Mouse (Mus musculus): ENCODE results near the gene F10. TPM values are rescaled to one million over a fixed set of nuclear protein-coding genes. Genes with fewer than 3 reads are reported as not detected.
A peak's percentile ranks its signal among the peaks of the same experiment; 100 is the strongest.

F10 gene
- polyA plus RNA-seq, 1 experiment from 2014 or later: 62.6 TPM

DNA sequence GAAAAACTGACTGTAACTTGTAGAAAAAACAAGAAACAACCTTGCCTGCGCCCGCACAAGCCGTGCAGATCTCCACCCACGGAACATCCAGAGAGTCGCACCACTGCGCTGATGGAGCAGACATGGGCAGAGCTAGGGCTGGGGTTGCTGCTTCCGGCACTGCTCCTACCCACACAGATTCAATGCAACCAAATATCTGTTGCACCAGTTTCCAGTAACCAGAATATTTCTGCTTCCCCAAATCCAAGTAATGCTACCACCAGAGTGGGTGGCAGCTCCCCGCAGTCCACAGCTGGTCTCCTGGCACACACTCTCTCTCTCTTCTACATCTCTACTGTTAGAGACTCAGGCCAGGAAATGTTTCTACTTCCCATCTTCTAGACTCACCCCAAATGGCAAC is 15.3 kb upstream of the F10 start:
- Histone ChIP-seq H3K36me3 (no peaks in the 10 kb centered on the region), H3K4me3 (no peak overlapping the region), H3K27me3 (replicated peaks) (no peaks in the 10 kb centered on the region), H3K4me2 (no peak overlapping the region), H3K9ac (no peak overlapping the region), H3K9me3 (replicated peaks) (no peaks in the 10 kb centered on the region), H3K27ac (no peak overlapping the region), H3K4me1 (no peaks in the 10 kb centered on the region)
- 76% methylated on average over 8 of the region's 8 CpGs for WGBS (ENCODE audit: insufficient replicate concordance)
- no peak for ATAC-seq

DNA sequence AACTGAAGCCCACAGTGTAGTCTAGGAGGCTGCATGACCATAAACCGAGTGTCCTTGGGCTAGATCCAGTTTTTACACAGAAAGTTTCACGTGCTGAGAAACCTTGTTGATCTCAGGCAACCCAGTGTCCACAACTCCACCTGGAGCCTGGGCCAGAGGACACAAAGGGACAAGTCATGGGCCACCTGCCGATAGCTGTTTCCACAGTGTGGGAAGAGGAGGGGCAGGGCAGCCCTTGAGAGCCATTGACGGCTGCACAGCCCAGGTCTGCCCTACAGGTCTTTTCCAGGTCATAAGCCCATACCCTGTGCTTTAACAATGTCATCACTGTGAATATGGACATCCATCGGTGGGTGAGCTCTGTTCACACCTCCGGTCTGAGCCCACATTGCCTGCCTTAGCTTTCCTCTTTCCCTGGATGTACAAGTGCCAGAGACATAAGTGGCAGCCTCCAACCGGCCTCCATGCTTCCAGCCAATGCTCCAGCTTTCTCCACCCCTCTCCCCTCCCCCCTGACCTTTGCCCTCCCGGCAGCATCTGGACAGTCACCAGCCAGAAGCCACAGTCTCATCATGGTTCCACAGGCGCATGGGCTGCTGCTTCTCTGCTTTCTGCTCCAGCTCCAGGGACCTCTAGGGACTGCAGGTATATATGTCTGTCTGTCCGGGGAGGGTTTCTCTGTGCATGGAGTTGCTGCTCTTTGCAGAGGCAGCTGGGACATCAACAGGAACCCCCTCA is 11.5 kb upstream of the F10 start, which contains the start of gene F7:
Gene F7 (plus strand): TSS at position 548 of the 738 bp plus-strand sequence.
- Histone ChIP-seq H3K27me3 (replicated peaks) (no peaks in the 10 kb centered on the region), H3K4me3 (no peak within 1 kb of the TSS), H3K4me1 (no peaks in the 10 kb centered on the region), H3K4me2 (peak within 1 kb of the TSS; percentile 16; the same call in 1 of the 2 replicates), H3K36me3 (no peaks in the 10 kb centered on the region), H3K27ac (no peak within 1 kb of the TSS), H3K9ac (no peak within 1 kb of the TSS), H3K9me3 (replicated peaks) (no peaks in the 10 kb centered on the region)
- 54% methylated on average over 10 of the region's 10 CpGs for WGBS (ENCODE audit: insufficient replicate concordance)
- peak; percentile 60 for ATAC-seq

GRCm38 (mm10) chr8:13027615-13028014 is 9.5 kb upstream of the F10 start:
- H3K9ac ChIP-seq: no peak overlapping the region
- WGBS (ENCODE audit: insufficient replicate concordance): 63% methylated on average over 5 of the region's 5 CpGs
- no peaks in the 10 kb centered on the region for H3K36me3 ChIP-seq
- no peaks in the 10 kb centered on the region for H3K9me3 ChIP-seq (replicated peaks)
- H3K4me2 ChIP-seq: no peak overlapping the region
- H3K27me3 ChIP-seq (replicated peaks): no peaks in the 10 kb centered on the region
- H3K4me3 ChIP-seq: no peak overlapping the region
- no peak overlapping the region for H3K27ac ChIP-seq
- no peak for ATAC-seq
- no peaks in the 10 kb centered on the region for H3K4me1 ChIP-seq

GRCm38 (mm10) chr8:13028482-13028881 is 8.6 kb upstream of the F10 start:
- Histone ChIP-seq H3K36me3 (no peaks in the 10 kb centered on the region), H3K27ac (no peak overlapping the region), H3K4me1 (no peaks in the 10 kb centered on the region), H3K9ac (no peak overlapping the region), H3K27me3 (replicated peaks) (no peaks in the 10 kb centered on the region), H3K4me3 (no peak overlapping the region), H3K4me2 (no peak overlapping the region), H3K9me3 (replicated peaks) (no peaks in the 10 kb centered on the region)
- WGBS (ENCODE audit: insufficient replicate concordance): 40% methylated on average over 5 of the region's 5 CpGs
- ATAC-seq: no peak

GRCm38 (mm10) chr8:13036346-13036812 is 729 bp upstream of the F10 start:
- no peaks in the 10 kb centered on the region for H3K27me3 ChIP-seq (replicated peaks)
- peak overlapping the region; percentile 10; the same call in 1 of the 2 replicates for H3K27ac ChIP-seq
- H3K4me2 ChIP-seq: no peak overlapping the region
- WGBS (ENCODE audit: insufficient replicate concordance): 66% methylated on average over 10 of the region's 10 CpGs
- no peaks in the 10 kb centered on the region for H3K9me3 ChIP-seq (replicated peaks)
- H3K4me1 ChIP-seq: peaks cover 34% of the 10 kb centered on the region
- H3K36me3 ChIP-seq: peaks cover 2% of the 10 kb centered on the region; the same call in 1 of the 2 replicates
- no peak overlapping the region for H3K9ac ChIP-seq
- H3K4me3 ChIP-seq: no peak overlapping the region
- no peak for ATAC-seq

DNA sequence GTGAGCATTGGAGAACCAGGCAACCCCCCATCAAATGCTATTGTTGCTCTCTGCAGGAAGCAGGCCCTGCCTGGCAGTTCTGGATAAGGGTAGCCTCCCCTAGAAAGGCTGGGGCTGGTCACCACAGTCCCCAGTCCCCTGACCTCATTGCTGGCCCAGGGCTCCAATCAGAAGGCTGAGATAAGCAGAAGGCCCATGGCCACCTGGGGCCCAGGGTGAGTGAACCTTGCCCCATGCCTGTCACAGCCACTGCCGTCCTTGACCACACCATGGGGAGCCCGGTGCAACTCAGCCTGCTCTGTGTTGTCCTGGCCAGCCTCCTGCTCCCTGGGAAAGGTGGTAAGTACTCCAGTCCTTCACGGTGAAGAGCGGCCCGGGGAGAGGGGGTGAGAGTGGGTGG is 461 bp downstream of the F10 start:
- peak overlapping the region; percentile 44 for H3K4me2 ChIP-seq
- H3K4me3 ChIP-seq: peak overlapping the region; percentile 24
- H3K9ac ChIP-seq: peak overlapping the region; percentile 45; the same call in 1 of the 2 replicates
- peak; percentile 80 for ATAC-seq
- 22% methylated on average over 5 of the region's 5 CpGs for WGBS (ENCODE audit: insufficient replicate concordance)
- peaks cover 4% of the 10 kb centered on the region; the same call in 1 of the 2 replicates for H3K36me3 ChIP-seq
- no peaks in the 10 kb centered on the region for H3K27me3 ChIP-seq (replicated peaks)
- no peaks in the 10 kb centered on the region for H3K9me3 ChIP-seq (replicated peaks)
- H3K4me1 ChIP-seq: peaks cover 34% of the 10 kb centered on the region
- peak overlapping the region; percentile 69 for H3K27ac ChIP-seq

- no peak overlapping the region for H3K27ac ChIP-seq
- H3K4me1 ChIP-seq: peaks cover 34% of the 10 kb centered on the region
- no peaks in the 10 kb centered on the region for H3K27me3 ChIP-seq (replicated peaks)
- no peaks in the 10 kb centered on the region for H3K9me3 ChIP-seq (replicated peaks)
- peak overlapping the region; percentile 44; the same call in 1 of the 2 replicates for H3K4me2 ChIP-seq
- ATAC-seq: no peak
- H3K4me3 ChIP-seq: no peak overlapping the region
- H3K9ac ChIP-seq: no peak overlapping the region
- H3K36me3 ChIP-seq: peaks cover 4% of the 10 kb centered on the region; the same call in 1 of the 2 replicates
- 61% methylated on average over 6 of the region's 6 CpGs for WGBS (ENCODE audit: insufficient replicate concordance)
These were observed 1.9 kb downstream of the F10 start for GRCm38 (mm10) chr8:13039054-13039453.

- WGBS (ENCODE audit: insufficient replicate concordance): 35% methylated on average over 4 of the region's 4 CpGs
- no peak for ATAC-seq
- Histone ChIP-seq H3K27me3 (replicated peaks) (no peaks in the 10 kb centered on the region), H3K27ac (no peak overlapping the region), H3K9ac (no peak overlapping the region), H3K9me3 (replicated peaks) (no peaks in the 10 kb centered on the region), H3K36me3 (peaks cover 9% of the 10 kb centered on the region; the same call in 1 of the 2 replicates), H3K4me2 (no peak overlapping the region), H3K4me3 (no peak overlapping the region), H3K4me1 (peaks cover 28% of the 10 kb centered on the region)
These were observed 4.4 kb downstream of the F10 start for GRCm38 (mm10) chr8:13041459-13041858.

DNA sequence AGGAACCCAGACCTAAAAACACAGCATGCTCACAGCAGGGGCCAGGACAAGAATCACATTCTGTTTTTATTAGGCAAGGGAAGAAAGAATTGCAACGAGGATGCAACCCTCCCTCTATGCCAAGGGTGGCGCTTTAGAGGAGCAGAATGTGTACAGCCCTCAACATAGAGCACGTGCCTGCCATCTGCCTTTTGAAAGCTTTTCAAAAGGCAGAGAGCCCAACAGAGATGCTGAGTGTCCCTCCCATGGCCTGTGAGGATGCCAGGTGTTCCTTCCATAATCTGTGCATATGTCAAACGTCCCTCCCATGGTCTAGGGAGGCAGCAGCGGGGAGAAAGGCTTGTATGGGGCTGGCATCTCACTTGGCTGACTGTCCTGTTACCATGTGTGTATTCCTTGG is 10.5 kb downstream of the F10 start:
- H3K4me2 ChIP-seq: no peak overlapping the region
- no peak for ATAC-seq
- H3K4me3 ChIP-seq: no peak overlapping the region
- no peaks in the 10 kb centered on the region for H3K27me3 ChIP-seq (replicated peaks)
- H3K4me1 ChIP-seq: no peaks in the 10 kb centered on the region
- H3K27ac ChIP-seq: no peak overlapping the region
- no peak overlapping the region for H3K9ac ChIP-seq
- H3K36me3 ChIP-seq: peaks cover 27% of the 10 kb centered on the region
- 62% methylated on average over 5 of the region's 5 CpGs for WGBS (ENCODE audit: insufficient replicate concordance)
- no peaks in the 10 kb centered on the region for H3K9me3 ChIP-seq (replicated peaks)

DNA sequence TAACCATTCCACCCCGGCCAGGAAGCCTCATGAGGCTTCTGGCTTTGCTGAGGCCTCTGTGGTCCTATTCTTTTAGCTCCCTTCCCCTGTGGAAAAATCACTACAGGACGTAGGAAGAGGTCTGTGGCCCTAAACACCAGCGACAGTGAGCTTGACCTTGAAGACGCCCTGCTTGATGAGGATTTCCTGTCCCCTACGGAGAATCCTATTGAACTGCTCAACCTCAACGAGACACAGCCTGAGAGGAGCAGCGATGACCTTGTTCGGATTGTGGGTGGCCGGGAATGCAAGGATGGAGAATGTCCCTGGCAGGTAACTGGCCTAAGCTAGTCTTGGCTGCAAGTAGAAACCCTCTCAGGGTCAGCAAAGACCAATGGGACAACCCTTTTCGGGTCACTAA is 13.4 kb downstream of the F10 start:
- ATAC-seq: no peak

GRCm38 (mm10) chr8:13057351-13057750 is 20.2 kb downstream of the F10 start:
- H3K27ac ChIP-seq: peak overlapping the region; percentile 28; the same call in 1 of the 2 replicates

More for the DNA sequence above, 13.4 kb downstream of the F10 start:
- no peak overlapping the region for H3K27ac ChIP-seq
- H3K9ac ChIP-seq: no peak overlapping the region
- H3K36me3 ChIP-seq: peaks cover 31% of the 10 kb centered on the region
- WGBS (ENCODE audit: insufficient replicate concordance): 64% methylated on average over 10 of the region's 10 CpGs
- no peaks in the 10 kb centered on the region for H3K9me3 ChIP-seq (replicated peaks)
- H3K4me3 ChIP-seq: no peak overlapping the region
- no peak overlapping the region for H3K4me2 ChIP-seq
- no peaks in the 10 kb centered on the region for H3K27me3 ChIP-seq (replicated peaks)
- H3K4me1 ChIP-seq: no peaks in the 10 kb centered on the region

DNA sequence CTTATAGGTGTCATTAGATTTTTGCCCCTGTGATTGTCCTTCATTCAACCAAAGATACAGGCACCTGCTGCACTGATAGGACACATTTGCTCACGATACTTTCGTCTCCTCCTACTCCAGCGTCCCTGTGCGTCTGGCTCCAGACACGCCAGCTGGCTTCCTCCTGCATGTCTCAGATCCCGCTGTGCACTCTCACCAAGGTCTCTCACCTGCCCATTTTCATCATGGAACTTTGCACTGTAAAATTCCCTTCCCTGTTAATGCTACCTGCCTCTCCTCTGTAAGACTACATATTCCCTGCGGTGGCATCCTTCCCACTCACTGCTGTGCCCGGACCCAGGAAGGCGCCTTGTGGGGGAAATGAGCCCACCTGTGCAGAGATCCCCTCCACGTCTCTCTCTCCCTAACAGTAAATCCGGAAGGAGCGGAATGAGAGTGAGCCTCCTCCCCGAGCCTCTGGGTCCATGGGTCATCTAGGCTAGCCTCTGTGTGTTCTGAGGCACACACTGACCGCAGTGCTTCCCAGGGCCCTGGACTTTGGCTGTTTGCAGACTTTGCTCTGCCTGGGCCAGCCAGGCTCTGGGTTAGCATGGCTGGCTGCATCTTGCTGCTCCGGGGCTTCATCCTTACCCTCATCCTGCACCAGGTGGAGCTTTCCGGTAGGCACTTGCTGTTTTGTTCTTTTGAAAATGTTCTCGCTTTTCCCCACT is 23.5 kb downstream of the F10 start, which contains the start of gene Proz:
Gene Proz (plus strand): TSS at position 474 of the 710 bp plus-strand sequence.
- ATAC-seq: peak; percentile 65
- 0 out of 2 replicates have a peak, but pooled peaks cover 12% of the 10 kb centered on the region for H3K4me1 ChIP-seq
- H3K9me3 ChIP-seq (replicated peaks): no peaks in the 10 kb centered on the region
- no peak within 1 kb of the TSS for H3K9ac ChIP-seq
- 57% methylated on average over 17 of the region's 17 CpGs for WGBS (ENCODE audit: insufficient replicate concordance)
- peak within 1 kb of the TSS; percentile 47 for H3K4me2 ChIP-seq
- H3K36me3 ChIP-seq: peaks cover 3% of the 10 kb centered on the region; the same call in 1 of the 2 replicates
- H3K27ac ChIP-seq: peak within 1 kb of the TSS; percentile 57
- H3K4me3 ChIP-seq: peak within 1 kb of the TSS; percentile 33
- H3K27me3 ChIP-seq (replicated peaks): 0 out of 2 replicates have a peak, but pooled peaks cover 3% of the 10 kb centered on the region

More at GRCm38 (mm10) chr8:13057351-13057750, 20.2 kb downstream of the F10 start:
- ATAC-seq: peak; percentile 76
- Histone ChIP-seq H3K9ac (no peak overlapping the region), H3K36me3 (peaks cover 11% of the 10 kb centered on the region; the same call in 1 of the 2 replicates), H3K27me3 (replicated peaks) (0 out of 2 replicates have a peak, but pooled peaks cover 3% of the 10 kb centered on the region), H3K4me2 (no peak overlapping the region), H3K9me3 (replicated peaks) (no peaks in the 10 kb centered on the region), H3K4me1 (0 out of 2 replicates have a peak, but pooled peaks cover 6% of the 10 kb centered on the region), H3K4me3 (no peak overlapping the region)
- 67% methylated on average over 4 of the region's 4 CpGs for WGBS (ENCODE audit: insufficient replicate concordance)

All from liver, embryonic 12.5 days (tissue).